Mouse (Mus musculus) cerebellum, adult (tissue): ENCODE results near the gene Mxra7.
"Not testable (repeated sequence)": the region's sequence is repeated elsewhere in the genome, so short reads cannot be mapped to it uniquely, and the experiment has no call there.

ENCODE experiments used
- ATAC-seq: cut with Nextera tagmentation; 2 replicates; pipeline ENCODE4 v1.9.2; 2017; ENCODE audit warnings: mild to moderate bottlenecking, moderate library complexity, mixed read lengths; ENCODE audit not compliant: insufficient number of reproducible peaks, low FRiP score, low TSS enrichment

Gene Mxra7

GRCm38 (mm10) chr11:116847187-116848085 lies 19.6 kb upstream of the Mxra7 start:
- no peak for ATAC-seq

GRCm38 (mm10) chr11:116846593-116847181 lies 18.8 kb upstream of the Mxra7 start:
- no peak for ATAC-seq

- peak; percentile 94 for ATAC-seq
These were observed 15.7 kb upstream of the Mxra7 start, which contains the start of the genes Mettl23 and Jmjd6 for GRCm38 (mm10) chr11:116843261-116844233. TSS of gene Mettl23 (plus strand) at chr11:116843278. TSS of gene Jmjd6 (minus strand) at chr11:116843449.

- ATAC-seq, result peak; percentile 26; the same call in 1 of the 2 replicates
These were observed 14.8 kb upstream of the Mxra7 start for GRCm38 (mm10) chr11:116842531-116843260.

DNA sequence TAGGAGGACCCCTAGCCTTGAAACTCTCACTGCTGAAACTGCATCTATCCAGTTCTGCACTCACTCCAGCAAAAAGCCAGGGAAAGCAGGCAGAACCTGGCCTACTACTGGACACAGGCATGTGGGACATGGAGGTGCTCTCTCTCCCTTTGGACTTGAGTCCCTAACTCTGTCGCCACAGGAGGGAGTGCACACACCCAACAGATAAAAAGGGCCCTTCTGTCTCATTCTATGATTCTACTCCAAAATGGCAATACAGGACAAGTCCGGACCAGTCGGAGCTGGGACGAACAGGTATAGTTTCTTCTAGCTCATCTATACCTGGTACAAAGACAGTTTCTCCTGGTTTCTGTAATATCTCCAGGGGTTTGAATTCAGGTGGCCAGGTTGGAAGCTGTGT lies 12.9 kb upstream of the Mxra7 start:
- ATAC-seq, result no peak

GRCm38 (mm10) chr11:116839601-116840000 lies 11.8 kb upstream of the Mxra7 start:
- ATAC-seq, result no peak

DNA sequence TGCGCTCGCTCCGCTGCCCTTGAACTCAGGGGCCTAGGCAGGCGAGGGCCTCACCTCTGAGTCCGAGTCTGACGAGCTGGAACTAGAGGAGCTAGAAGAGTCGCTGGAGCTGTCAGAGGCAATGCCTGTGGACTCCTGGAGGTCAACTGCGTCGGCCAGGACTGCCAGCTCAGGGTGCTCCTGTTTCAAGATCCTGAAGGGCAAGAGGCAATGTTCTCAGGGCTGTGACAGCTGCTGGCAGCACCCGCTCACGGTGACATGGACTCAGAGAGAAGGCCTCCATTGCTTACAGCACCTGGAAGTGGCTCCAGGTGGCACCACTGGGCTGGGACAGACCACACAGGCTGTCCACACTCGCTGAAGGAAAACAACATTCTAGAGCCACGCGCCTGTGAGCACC lies 11.1 kb upstream of the Mxra7 start:
- no peak for ATAC-seq

DNA sequence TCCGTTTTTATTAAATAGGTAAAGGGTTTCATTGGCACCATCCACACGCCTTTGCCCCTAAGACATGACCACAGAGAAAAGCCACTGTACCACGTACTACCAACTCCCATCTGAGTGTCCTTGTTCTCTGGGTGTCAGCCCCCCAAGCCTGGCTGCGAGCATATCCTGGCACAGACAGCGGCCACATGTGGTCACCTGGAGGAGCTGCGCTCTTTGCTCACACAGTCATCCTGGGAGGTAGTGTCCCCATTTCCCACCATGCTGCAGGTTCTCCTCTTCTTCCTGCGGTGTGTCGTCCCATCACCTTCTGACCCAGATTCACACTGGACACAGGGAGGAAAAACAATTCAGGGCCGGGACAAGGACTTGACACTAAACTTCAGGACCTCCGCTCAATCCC lies 9.6 kb upstream of the Mxra7 start:
- no peak for ATAC-seq

- ATAC-seq, result no peak
These were observed 8.4 kb upstream of the Mxra7 start for GRCm38 (mm10) chr11:116836283-116836682.

GRCm38 (mm10) chr11:116834954-116835353 lies 7.1 kb upstream of the Mxra7 start:
- ATAC-seq, result no peak

- ATAC-seq, result no peak
These were observed 4.4 kb upstream of the Mxra7 start for GRCm38 (mm10) chr11:116832172-116832685.

GRCm38 (mm10) chr11:116826550-116827504 lies 1.0 kb downstream of the Mxra7 start:
- no peak for ATAC-seq

- ATAC-seq, result no peak
These were observed 2.6 kb downstream of the Mxra7 start for GRCm38 (mm10) chr11:116825230-116825629.

- not testable (repeated sequence) for ATAC-seq
These were observed 4.0 kb downstream of the Mxra7 start for GRCm38 (mm10) chr11:116823885-116824284.

DNA sequence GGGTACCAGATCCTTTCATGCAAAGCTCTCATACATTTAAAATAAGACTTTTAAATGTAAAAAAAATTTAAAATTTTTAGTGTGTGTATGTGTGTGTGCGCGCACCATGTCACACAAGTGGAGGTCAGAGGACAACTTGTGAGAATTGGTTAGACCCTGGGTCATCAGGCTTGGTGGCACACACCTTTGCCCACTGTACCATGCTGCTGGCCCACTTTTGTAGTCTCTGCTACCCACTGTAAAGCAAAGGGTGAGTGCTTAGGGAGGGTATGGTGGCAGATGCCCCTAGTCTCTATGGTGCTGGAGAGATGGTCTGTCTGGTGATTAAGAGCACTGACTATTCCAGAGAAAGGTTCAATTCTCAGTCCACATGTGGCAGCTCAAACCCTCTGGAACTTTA lies 4.6 kb downstream of the Mxra7 start:
- no peak for ATAC-seq

DNA sequence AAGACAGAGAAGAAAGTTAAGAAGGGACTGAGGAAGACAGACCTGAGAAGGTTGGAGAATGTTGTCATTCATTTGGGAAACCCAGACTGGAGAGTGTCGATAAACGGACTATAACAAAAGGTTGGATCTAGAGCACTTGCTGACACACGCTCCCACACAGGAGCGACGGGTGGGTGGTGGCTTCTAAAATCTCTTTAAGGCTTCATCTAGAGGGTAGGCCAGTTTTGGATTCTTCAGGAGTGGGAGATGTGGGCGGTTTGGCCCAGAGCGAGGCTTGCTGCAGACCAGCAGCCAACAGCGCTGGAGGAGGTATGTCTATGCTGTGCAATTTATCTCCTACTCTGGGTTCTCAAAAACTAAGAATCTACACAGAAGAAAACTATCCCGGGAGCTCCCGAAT lies 5.2 kb downstream of the Mxra7 start:
- ATAC-seq, result no peak

GRCm38 (mm10) chr11:116822215-116822614 lies 5.6 kb downstream of the Mxra7 start:
- ATAC-seq, result no peak
